In genomic region chrX:48422986-48423385, GRCm38 (mm10) we compare ENCODE assay signal across 8 mouse cellular contexts. TPM values are rescaled to one million over a fixed set of nuclear protein-coding genes. Genes with fewer than 3 reads are reported as not detected.
DNase-seq lines count a peak whose midpoint lies in the region; ATAC-seq and TF ChIP-seq lines count a peak whose summit lies in the region.

No protein-coding gene starts in this region.

- no peaks in the 10 kb centered on the region for H3K27me3 ChIP-seq in stomach, postnatal 0 days (ENCODE audit: control insufficient read depth, insufficient read depth, low read length)

- H3K9ac ChIP-seq in stomach, postnatal 0 days (ENCODE audit: low read length) = no peak overlapping the region

- TF ChIP-seq EP300 in stomach, postnatal 0 days (optimal IDR thresholded peaks at IDR 0.05) = no peak

- TF ChIP-seq CTCF in stomach, postnatal 0 days (IDR thresholded peaks at IDR 0.05; ENCODE audit: low read depth) = peak; percentile 93

- no peak for ATAC-seq in cerebellum, adult (ENCODE audit: insufficient number of reproducible peaks, low FRiP score, low TSS enrichment)
- peak; percentile 20; the same call in 1 of the 2 replicates for ATAC-seq in megakaryocyte progenitor cell, adult 5-6 weeks (replicated peaks; ENCODE audit: poor library complexity)
- ATAC-seq in stomach, postnatal 0 days (ENCODE audit: low FRiP score, low TSS enrichment) = no peak

- H3K9me3 ChIP-seq in stomach, postnatal 0 days (ENCODE audit: control insufficient read depth, low read length) = no peaks in the 10 kb centered on the region

- no peaks in the 10 kb centered on the region for H3K36me3 ChIP-seq in stomach, postnatal 0 days (ENCODE audit: control insufficient read depth, insufficient read depth, low read length)

- no peaks in the 10 kb centered on the region for H3K4me1 ChIP-seq in stomach, postnatal 0 days (replicated peaks; ENCODE audit: control insufficient read depth, insufficient read depth)

- no peak overlapping the region for H3K4me2 ChIP-seq in stomach, postnatal 0 days (replicated peaks; ENCODE audit: low read depth)

- no peak overlapping the region for H3K27ac ChIP-seq in stomach, postnatal 0 days (replicated peaks)

- H3K4me3 ChIP-seq in stomach, postnatal 0 days (ENCODE audit: low read depth, low read length) = no peak overlapping the region

- WGBS in stomach, postnatal 0 days = 27% methylated on average over 4 of the region's 4 CpGs

- DNase-seq in cerebellum, adult 18-20 months = peak; percentile 51 to 58
- DNase-seq in A20 (ENCODE audit: low read depth, low spot score) = peak; percentile 67
- DNase-seq in c-Kit-positive CD71-negative TER-119-negative erythroid progenitor cells, embryonic 14.5 days (ENCODE audit: low read depth) = peak; percentile 69
- DNase-seq in frontal cortex, postnatal 36 days (ENCODE audit: low spot score in 2 of 2) = peak; percentile 58 to 74
- peak; percentile 50 to 60 for DNase-seq in layer of hippocampus, postnatal 14 days (ENCODE audit: low spot score in 2 of 2)
- DNase-seq in stomach, postnatal 0 days (ENCODE audit: low spot score) = peak; percentile 59

RNA-seq across cellular contexts. Expression of gene Elf4, which starts 39.9 kb away (rescaled TPM):
- total RNA-seq in layer of hippocampus, postnatal 14 days (2021) = 1 to 10 TPM in 1 of 2 experiments, under 1 TPM in 1; 0.98 to 1.2 TPM
- total RNA-seq in megakaryocyte progenitor cell, adult 5-6 weeks (2015) = 54.9 and 57.2 TPM in 2 replicates
- 12.7 and 13.2 TPM in 2 replicates for total RNA-seq in megakaryocyte progenitor cell, adult 5-6 weeks (2017)
- polyA plus RNA-seq in stomach, postnatal 0 days (2015; fragmentation: Nextera tagmentation; extraction: Ambion mirVana) = 4.1 and 4.5 TPM in 2 replicates

Comparison
In these comparisons a context has a peak if more than half of its experiments do, and no peak if none do; other contexts are left out.
1. RNA of gene Elf4, which starts 39.9 kb away (total RNA-seq): 12.7 to 57.2 TPM in megakaryocyte progenitor cell, adult 5-6 weeks; 0.98 to 1.2 TPM in layer of hippocampus, postnatal 14 days; every median in the first group is over 4 times any median in the second.
2. Peak in every context shown above with its lines, with median percentiles within 50 percentile points of each other: DNase-seq.